In genomic region chr7:142581656-142582228, GRCm38 (mm10) we compare ENCODE assay signal across 8 mouse cellular contexts. TPM values are rescaled to one million over a fixed set of nuclear protein-coding genes. Genes with fewer than 3 reads are reported as not detected.
A peak's percentile ranks its signal among the peaks of the same experiment; 100 is the strongest.
DNase-seq lines count a peak whose midpoint lies in the region; ATAC-seq and TF ChIP-seq lines count a peak whose summit lies in the region.

No protein-coding gene starts in this region.

- no peak for ATAC-seq in heart, embryonic 11.5 days (replicated peaks; ENCODE audit: insufficient number of reproducible peaks, low FRiP score, low TSS enrichment)
- ATAC-seq in kidney, embryonic 15.5 days (replicated peaks; ENCODE audit: low FRiP score), result no peak
- ATAC-seq in liver, embryonic 14.5 days (ENCODE audit: insufficient read depth), result no peak
- no peak for ATAC-seq in neural tube, embryonic 14.5 days (ENCODE audit: low read depth)

- no peaks in the 10 kb centered on the region for H3K27me3 ChIP-seq in heart, embryonic 11.5 days (ENCODE audit: control insufficient read depth, insufficient read depth, low read length)
- no peaks in the 10 kb centered on the region for H3K27me3 ChIP-seq in kidney, embryonic 15.5 days
- H3K27me3 ChIP-seq in liver, embryonic 14.5 days (ENCODE audit: control insufficient read depth, insufficient read depth, low read length), result no peaks in the 10 kb centered on the region
- H3K27me3 ChIP-seq in neural tube, embryonic 14.5 days (ENCODE audit: control insufficient read depth, insufficient read depth, low read length), result no peaks in the 10 kb centered on the region

- H3K4me1 ChIP-seq in heart, embryonic 11.5 days (ENCODE audit: control insufficient read depth, insufficient read depth, low read length), result peaks cover 14% of the 10 kb centered on the region
- H3K4me1 ChIP-seq in kidney, embryonic 15.5 days, result peaks cover 31% of the 10 kb centered on the region
- H3K4me1 ChIP-seq in liver, embryonic 14.5 days (replicated peaks; ENCODE audit: control insufficient read depth in 2 of 2, insufficient read depth in 2 of 2, low read length in 1 of 2), result 0 out of 4 replicates have a peak, but pooled peaks cover 0 to 2% of the 10 kb centered on the region in 2 experiments
- H3K4me1 ChIP-seq in neural tube, embryonic 14.5 days (ENCODE audit: control insufficient read depth, insufficient read depth, low read length), result no peaks in the 10 kb centered on the region

- no peaks in the 10 kb centered on the region for H3K36me3 ChIP-seq in heart, embryonic 11.5 days (ENCODE audit: control insufficient read depth, insufficient read depth, low read length)
- no peaks in the 10 kb centered on the region for H3K36me3 ChIP-seq in kidney, embryonic 15.5 days
- H3K36me3 ChIP-seq in liver, embryonic 14.5 days (replicated peaks; ENCODE audit: control insufficient read depth, insufficient read depth, low read depth), result no peaks in the 10 kb centered on the region
- no peaks in the 10 kb centered on the region for H3K36me3 ChIP-seq in neural tube, embryonic 14.5 days (ENCODE audit: control insufficient read depth, insufficient read depth, low read length)

- WGBS in heart, embryonic 11.5 days (ENCODE audit: insufficient replicate concordance), result 47% methylated on average over 20 of the region's 20 CpGs
- WGBS in kidney, embryonic 15.5 days, result 45% methylated on average over 20 of the region's 20 CpGs
- 45% methylated on average over 20 of the region's 20 CpGs for WGBS in liver, embryonic 14.5 days (ENCODE audit: insufficient replicate concordance)
- 50% methylated on average over 20 of the region's 20 CpGs for WGBS in neural tube, embryonic 14.5 days

- DNase-seq in urinary bladder, postnatal 36 days (ENCODE audit: low spot score in 2 of 2), result peak; percentile 32 to 38
- DNase-seq in urinary bladder, postnatal 4 days (ENCODE audit: low spot score in 2 of 2), result no peak
- peak; percentile 76 for DNase-seq in embryo, embryonic 10 days (ENCODE audit: low spot score)
- DNase-seq in liver, embryonic 14.5 days (ENCODE audit: low read depth in 3 of 3, low spot score in 3 of 3), result no peak
- DNase-seq in yolk sac, embryonic 10.5 days (ENCODE audit: low spot score), result peak; percentile 49

- peak; percentile 41 for TF ChIP-seq CTCF in liver, embryonic 14.5 days (IDR thresholded peaks at IDR 0.05; ENCODE audit: low read depth)

- H3K4me3 ChIP-seq in heart, embryonic 11.5 days (ENCODE audit: low read depth, low read length), result peak overlapping the region; percentile 12; the same call in 1 of the 2 replicates
- H3K4me3 ChIP-seq in kidney, embryonic 15.5 days (replicated peaks), result peak overlapping the region; percentile 34
- no peak overlapping the region for H3K4me3 ChIP-seq in liver, embryonic 14.5 days (ENCODE audit: insufficient read depth in 1 of 2, low read depth in 2 of 2, low read length in 2 of 2)
- no peak overlapping the region for H3K4me3 ChIP-seq in neural tube, embryonic 14.5 days (ENCODE audit: low read depth, low read length)

- H3K9ac ChIP-seq in heart, embryonic 11.5 days (ENCODE audit: low read depth, low read length), result no peak overlapping the region
- H3K9ac ChIP-seq in kidney, embryonic 15.5 days, result no peak overlapping the region
- H3K9ac ChIP-seq in liver, embryonic 14.5 days (replicated peaks), result no peak overlapping the region
- H3K9ac ChIP-seq in neural tube, embryonic 14.5 days (replicated peaks; ENCODE audit: low read depth, low read length), result no peak overlapping the region

- H3K9me3 ChIP-seq in heart, embryonic 11.5 days (replicated peaks; ENCODE audit: control insufficient read depth, low read length), result peaks cover 11% of the 10 kb centered on the region; the same call in 1 of the 2 replicates
- H3K9me3 ChIP-seq in kidney, embryonic 15.5 days (replicated peaks), result 0 out of 2 replicates have a peak, but pooled peaks cover 8% of the 10 kb centered on the region
- H3K9me3 ChIP-seq in liver, embryonic 14.5 days (ENCODE audit: control insufficient read depth, low read length), result no peaks in the 10 kb centered on the region
- H3K9me3 ChIP-seq in neural tube, embryonic 14.5 days (ENCODE audit: control insufficient read depth, low read length), result no peaks in the 10 kb centered on the region

- peak overlapping the region; percentile 48 for H3K4me2 ChIP-seq in heart, embryonic 11.5 days
- peak overlapping the region; percentile 63 for H3K4me2 ChIP-seq in kidney, embryonic 15.5 days
- no peak overlapping the region for H3K4me2 ChIP-seq in liver, embryonic 14.5 days (ENCODE audit: low read depth)
- peak overlapping the region; percentile 41 for H3K4me2 ChIP-seq in neural tube, embryonic 14.5 days (ENCODE audit: low read depth, low read length)

- TF ChIP-seq EP300 in liver, embryonic 14.5 days (IDR thresholded peaks at IDR 0.05; ENCODE audit: low read depth), result no peak

- no peak overlapping the region for H3K27ac ChIP-seq in heart, embryonic 11.5 days (ENCODE audit: low read depth, low read length)
- no peak overlapping the region for H3K27ac ChIP-seq in kidney, embryonic 15.5 days
- no peak overlapping the region for H3K27ac ChIP-seq in liver, embryonic 14.5 days
- H3K27ac ChIP-seq in neural tube, embryonic 14.5 days (ENCODE audit: low read depth, low read length), result no peak overlapping the region

RNA-seq across cellular contexts. Expression of gene Mrpl23, which starts 49.3 kb away (rescaled TPM):
- 15.4 and 19.3 TPM in 2 replicates for polyA plus RNA-seq in heart, embryonic 11.5 days (2014; fragmentation: Nextera tagmentation; extraction: Ambion mirVana)
- polyA plus RNA-seq in kidney, embryonic 15.5 days (2015; fragmentation: Nextera tagmentation; extraction: Ambion mirVana), result 25.8 and 26.8 TPM in 2 replicates
- polyA plus RNA-seq in liver, embryonic 14.5 days (2012; rRNA removed), result 24.4 and 45.9 TPM in 2 replicates
- polyA plus RNA-seq in liver, embryonic 14.5 days (2014; fragmentation: Nextera tagmentation; extraction: Ambion mirVana), result 11.1 and 14.4 TPM in 2 replicates
- polyA plus RNA-seq in neural tube, embryonic 14.5 days (2014; fragmentation: Nextera tagmentation; extraction: Ambion mirVana), result 16.0 and 21.4 TPM in 2 replicates

Comparison
In these comparisons a context has a peak if more than half of its experiments do, and no peak if none do; other contexts are left out.
1. DNase-seq: peak in urinary bladder, postnatal 36 days (2 of 2), embryo, embryonic 10 days (single experiment) and yolk sac, embryonic 10.5 days (single experiment); none in urinary bladder, postnatal 4 days (0 of 2) and liver, embryonic 14.5 days (0 of 3).
2. H3K4me3 ChIP-seq: peak in heart, embryonic 11.5 days (single experiment) and kidney, embryonic 15.5 days (single experiment); none in liver, embryonic 14.5 days (0 of 2) and neural tube, embryonic 14.5 days (single experiment).